Mouse (Mus musculus) heart, embryonic 14.5 days (tissue): Measurements from ENCODE around the gene Tcaf3. TPM values are rescaled to one million over a fixed set of nuclear protein-coding genes. Genes with fewer than 3 reads are reported as not detected.

Experiments
- ATAC-seq: fragments of 200-750 bp; cut with Nextera tagmentation; 2 replicates; pipeline ENCODE4 v1.8.0; 2017; ENCODE audit warnings: low read depth, moderate TSS enrichment; ENCODE audit not compliant: insufficient number of reproducible peaks, insufficient read depth, low FRiP score
- H3K27ac ChIP-seq, 2 experiments: fragments of 200-500 bp in 1 of 2; fragments of 300-500 bp in 1 of 2; sonication (generic) in 1 of 2; replicated peaks in 1 of 2; 2 replicates each; pipeline ENCODE4 v1.5.1; 2012 to 2014; ENCODE audit warnings: low read depth in 2 of 2, low read length in 2 of 2, control low read depth in 1 of 2, mild to moderate bottlenecking in 1 of 2, mixed read lengths in 1 of 2; ENCODE audit not compliant: control insufficient read depth in 1 of 2, insufficient read depth in 1 of 2
- H3K27me3 ChIP-seq: fragments of 300-500 bp; sonication (generic); 2 replicates; pipeline ENCODE4 v1.6.1; 2014; ENCODE audit warnings: mild to moderate bottlenecking, low read length, control low read depth; ENCODE audit not compliant: control insufficient read depth, insufficient read depth
- H3K36me3 ChIP-seq: fragments of 300-500 bp; sonication (generic); 2 replicates; pipeline ENCODE4 v1.6.1; 2014; ENCODE audit warnings: mild to moderate bottlenecking, control low read depth, low read length, mixed read lengths; ENCODE audit not compliant: control insufficient read depth, insufficient read depth
- H3K4me1 ChIP-seq, 2 experiments: fragments of 200-500 bp in 1 of 2; fragments of 300-500 bp in 1 of 2; sonication (generic) in 1 of 2; 2 replicates each; pipeline ENCODE4 v1.6.1; 2012 to 2014; ENCODE audit warnings: low read length in 2 of 2, control low read depth in 1 of 2, mixed read lengths in 1 of 2; ENCODE audit not compliant: control insufficient read depth in 2 of 2, insufficient read depth in 2 of 2
- H3K4me2 ChIP-seq: fragments of 300-500 bp; sonication (generic); 2 replicates; pipeline ENCODE4 v1.6.1; 2014; ENCODE audit warnings: mild to moderate bottlenecking, low read length
- H3K4me3 ChIP-seq, 2 experiments: fragments of 200-500 bp in 1 of 2; fragments of 300-500 bp in 1 of 2; sonication (generic) in 1 of 2; 2 replicates each; pipeline ENCODE4 v1.5.1; 2012 to 2014; ENCODE audit warnings: low read length in 2 of 2, mild to moderate bottlenecking in 2 of 2, control low read depth in 1 of 2, low read depth in 1 of 2, moderate library complexity in 1 of 2; ENCODE audit not compliant: control insufficient read depth in 1 of 2, insufficient read depth in 1 of 2
- H3K9ac ChIP-seq: fragments of 300-500 bp; sonication (generic); 2 replicates; pipeline ENCODE4 v1.6.1; 2014; ENCODE audit warnings: mild to moderate bottlenecking, low read length
- H3K9me3 ChIP-seq: fragments of 300-500 bp; sonication (generic); 2 replicates; pipeline ENCODE4 v1.6.1; 2016; ENCODE audit warnings: low read length, control low read depth; ENCODE audit not compliant: control insufficient read depth
- WGBS: fragments of 180-500 bp; shearing (Covaris S2); extraction: QIAGEN DNeasy Blood & Tissue Kit; methylation state at CpG from one replicate; pipeline ENCODE4 v1.1.7; 2014; 5-methylcytosine and 5-hydroxymethylcytosine counted together
- polyA plus RNA-seq: library from polyadenylated mRNA; unstranded; fragments of >200 nt; fragmentation: Nextera tagmentation; extraction: Ambion mirVana; gene quantifications from 2 replicates; pipeline ENCODE4 v1.2.1, GENCODE M21; 2014

Gene Tcaf3
- polyA plus RNA-seq, 1 experiment from 2014 or later: not detected

GRCm38 (mm10) chr6:42566076-42566598 lies 31.4 kb downstream of the Tcaf3 start:
- no peak overlapping the region for H3K4me3 ChIP-seq
- no peak overlapping the region for H3K27ac ChIP-seq
- H3K36me3 ChIP-seq: no peaks in the 10 kb centered on the region
- H3K9me3 ChIP-seq: no peaks in the 10 kb centered on the region
- H3K4me1 ChIP-seq: peaks cover 0 to 2% of the 10 kb centered on the region in 2 experiments; a peak in 1 of 4 replicates
- no peak for ATAC-seq
- H3K9ac ChIP-seq: no peak overlapping the region
- 76% methylated on average over 2 of the region's 2 CpGs for WGBS
- H3K4me2 ChIP-seq: no peak overlapping the region
- H3K27me3 ChIP-seq: no peaks in the 10 kb centered on the region

DNA sequence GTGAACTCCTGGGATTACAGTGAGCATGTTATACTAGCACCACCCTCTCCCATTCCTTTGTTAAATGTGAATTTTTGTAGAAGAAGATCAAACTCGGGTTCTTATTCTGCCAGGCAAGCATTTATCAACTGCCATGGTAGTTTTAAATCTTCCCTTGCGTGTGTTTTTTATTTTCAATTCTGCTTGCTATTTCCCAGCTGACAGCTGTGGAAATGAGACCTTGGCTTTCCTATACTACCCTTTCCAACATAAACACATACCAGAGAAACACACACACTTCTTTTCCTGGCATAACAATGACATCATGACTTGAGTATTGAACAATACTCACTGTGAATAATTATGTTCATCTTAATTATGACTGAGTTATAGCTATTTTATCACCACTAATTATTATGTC lies 35.2 kb downstream of the Tcaf3 start:
- 51% methylated on average over 2 of the region's 2 CpGs for WGBS
- H3K9me3 ChIP-seq: no peaks in the 10 kb centered on the region
- ATAC-seq: no peak
- H3K4me2 ChIP-seq: no peak overlapping the region
- no peak overlapping the region for H3K27ac ChIP-seq
- no peaks in the 10 kb centered on the region for H3K36me3 ChIP-seq
- no peak overlapping the region for H3K9ac ChIP-seq
- H3K27me3 ChIP-seq: no peaks in the 10 kb centered on the region
- peaks cover 8 to 18% of the 10 kb centered on the region in 2 experiments for H3K4me1 ChIP-seq
- H3K4me3 ChIP-seq: no peak overlapping the region

- Histone ChIP-seq H3K4me1 (peaks cover 8 to 18% of the 10 kb centered on the region in 2 experiments), H3K27ac (peak overlapping the region; percentile 44 to 56; a peak in 3 of 4 replicates), H3K4me3 (no peak overlapping the region), H3K27me3 (no peaks in the 10 kb centered on the region), H3K36me3 (no peaks in the 10 kb centered on the region), H3K4me2 (0 out of 2 replicates have a peak overlapping the region, but pooled peaks have one; percentile 1), H3K9me3 (no peaks in the 10 kb centered on the region), H3K9ac (no peak overlapping the region)
- WGBS: 36% methylated on average over 5 of the region's 5 CpGs
- ATAC-seq: peak; percentile 54
Observed at GRCm38 (mm10) chr6:42560885-42561284, 36.6 kb downstream of the Tcaf3 start.

DNA sequence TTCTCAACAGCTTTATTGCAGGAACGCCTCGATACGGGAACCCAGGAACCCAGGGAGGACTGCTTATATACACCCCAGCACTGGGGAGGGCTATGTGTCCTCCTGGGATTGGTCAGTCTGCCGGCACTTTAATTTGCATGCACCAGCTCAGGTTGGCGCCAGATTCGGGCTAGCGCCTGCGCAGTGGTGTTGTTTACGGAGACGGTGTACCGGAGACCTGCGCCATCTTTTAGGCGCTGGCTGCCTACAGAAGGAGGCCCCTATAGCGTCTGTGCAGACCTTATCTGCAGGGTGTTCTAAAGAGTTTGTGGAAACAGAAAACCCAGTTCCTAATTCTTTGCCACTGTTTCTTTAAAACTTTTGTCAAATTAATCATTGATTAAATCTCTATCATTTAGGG lies 38.9 kb downstream of the Tcaf3 start:
- Histone ChIP-seq H3K9ac (no peak overlapping the region), H3K27ac (no peak overlapping the region), H3K4me3 (no peak overlapping the region), H3K4me2 (no peak overlapping the region), H3K4me1 (peaks cover 8 to 18% of the 10 kb centered on the region in 2 experiments), H3K36me3 (no peaks in the 10 kb centered on the region), H3K27me3 (no peaks in the 10 kb centered on the region), H3K9me3 (no peaks in the 10 kb centered on the region)
- no peak for ATAC-seq
- 94% methylated on average over 14 of the region's 14 CpGs for WGBS

- WGBS: 74% methylated on average over 4 of the region's 4 CpGs
- no peak within 1 kb of the TSS for H3K27ac ChIP-seq
- no peak for ATAC-seq
Observed at GRCm38 (mm10) chr6:42547461-42547860, 50.0 kb downstream of the Tcaf3 start, which contains the start of gene Olfr455. Gene Olfr455 (minus strand): TSS chr6:42547587.

GRCm38 (mm10) chr6:42546180-42546579 lies 51.3 kb downstream of the Tcaf3 start:
- ATAC-seq: no peak
- Histone ChIP-seq H3K4me3 (no peak overlapping the region), H3K4me2 (no peak overlapping the region), H3K36me3 (no peaks in the 10 kb centered on the region), H3K9ac (no peak overlapping the region), H3K27me3 (no peaks in the 10 kb centered on the region), H3K27ac (no peak overlapping the region), H3K9me3 (no peaks in the 10 kb centered on the region), H3K4me1 (peaks cover 0 to 4% of the 10 kb centered on the region in 2 experiments; a peak in 1 of 4 replicates)
- 89% methylated on average over 2 of the region's 2 CpGs for WGBS

More at GRCm38 (mm10) chr6:42547461-42547860, 50.0 kb downstream of the Tcaf3 start, which contains the start of gene Olfr455:
- Histone ChIP-seq H3K4me1 (peaks cover 0 to 4% of the 10 kb centered on the region in 2 experiments; a peak in 1 of 4 replicates), H3K36me3 (no peaks in the 10 kb centered on the region), H3K27me3 (no peaks in the 10 kb centered on the region), H3K4me2 (no peak within 1 kb of the TSS), H3K9ac (no peak within 1 kb of the TSS), H3K4me3 (no peak within 1 kb of the TSS), H3K9me3 (no peaks in the 10 kb centered on the region)

GRCm38 (mm10) chr6:42545451-42545885 lies 52.0 kb downstream of the Tcaf3 start:
- ATAC-seq: no peak
- 21% methylated on average over 2 of the region's 2 CpGs for WGBS

More at GRCm38 (mm10) chr6:42545451-42545885, 52.0 kb downstream of the Tcaf3 start:
- Histone ChIP-seq H3K4me3 (no peak overlapping the region), H3K9me3 (no peaks in the 10 kb centered on the region), H3K27ac (peak overlapping the region in 1 of 2 experiments; percentile 29; a peak in 1 of 4 replicates), H3K4me1 (peaks cover 0 to 4% of the 10 kb centered on the region in 2 experiments; a peak in 1 of 4 replicates), H3K4me2 (no peak overlapping the region), H3K27me3 (no peaks in the 10 kb centered on the region), H3K36me3 (no peaks in the 10 kb centered on the region), H3K9ac (no peak overlapping the region)
